Mouse (Mus musculus) adrenal gland, postnatal 4 days (tissue): ENCODE data around the gene Slc6a19. TPM values are rescaled to one million over a fixed set of nuclear protein-coding genes. Genes with fewer than 3 reads are reported as not detected.
"Not testable (repeated sequence)": the region's sequence is repeated elsewhere in the genome, so short reads cannot be mapped to it uniquely, and the experiment has no call there.

ENCODE experiments used
- DNase-seq, 2 experiments: peaks; one replicate each; pipeline ENCODE4 v3.0.0; 2021 to 2022; ENCODE audit warnings: low spot score in 2 of 2, mixed read lengths in 2 of 2
- total RNA-seq, 2 experiments: library from RNA; stranded (reverse); gene quantifications; 2 replicates each; pipeline ENCODE4 v1.2.3; 2021

The Slc6a19 gene
- total RNA-seq, 2 experiments from 2014 or later: 0.37 to 2.9 TPM

DNA sequence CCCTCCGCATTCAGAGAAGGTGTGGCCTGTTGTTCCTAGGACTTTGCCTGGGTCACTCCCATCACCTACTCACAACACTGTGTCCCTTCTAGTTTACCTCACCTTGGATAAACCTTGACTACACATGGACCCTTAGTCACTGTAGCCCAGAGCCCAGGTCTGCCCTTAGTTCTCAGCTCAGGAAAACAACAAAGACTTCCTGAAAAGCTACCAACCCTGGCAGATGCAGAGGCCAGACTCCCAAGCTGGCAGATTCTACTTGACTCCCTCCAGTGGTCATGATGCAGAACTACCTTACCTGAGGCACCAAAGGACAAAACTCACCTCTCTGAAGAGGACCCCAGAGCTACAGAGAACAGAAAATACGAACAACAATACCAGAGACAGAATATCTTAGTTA, 9.4 kb upstream of the Slc6a19 start:
- DNase-seq: no peak

DNA sequence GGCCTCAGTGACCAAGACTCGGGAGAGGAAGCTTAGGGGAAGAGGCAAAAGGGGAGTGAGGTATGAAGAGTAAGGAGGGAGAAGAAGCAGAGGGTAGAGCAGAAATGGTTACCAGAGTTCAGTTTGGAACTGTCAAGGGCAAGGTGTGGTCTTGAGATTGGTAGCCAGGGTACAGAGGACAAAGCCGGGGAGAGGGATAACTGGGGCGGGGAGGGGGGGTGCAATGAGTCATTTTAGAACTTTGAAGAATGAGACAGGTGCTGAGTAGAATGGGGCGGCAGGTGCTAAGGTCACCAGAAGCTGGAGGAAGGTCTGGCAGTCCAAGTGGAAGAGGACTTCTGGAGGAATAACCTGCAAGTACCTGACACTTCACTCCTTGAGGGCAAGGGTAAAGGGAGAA, 8.5 kb upstream of the Slc6a19 start:
- DNase-seq: no peak

DNA sequence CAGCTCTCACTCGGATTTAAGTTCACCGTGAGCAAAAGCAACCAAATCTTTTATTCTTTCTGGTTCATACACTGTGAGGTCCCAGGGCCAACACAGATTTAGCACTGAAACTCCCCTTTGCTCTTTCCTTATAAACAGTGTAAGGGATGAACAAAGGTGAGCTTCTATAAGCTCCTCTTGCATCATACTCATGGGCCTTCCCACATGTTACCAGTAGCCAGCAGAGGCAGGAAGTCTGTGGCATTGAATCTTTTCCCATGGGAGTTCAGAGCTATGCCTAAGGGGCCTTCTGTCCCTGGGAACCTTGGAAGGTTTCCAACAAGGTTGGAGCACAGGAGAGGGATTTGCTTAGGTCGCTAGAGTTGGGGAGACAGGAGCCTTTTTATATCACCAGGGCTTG, 7.6 kb upstream of the Slc6a19 start:
- DNase-seq: no peak

DNA sequence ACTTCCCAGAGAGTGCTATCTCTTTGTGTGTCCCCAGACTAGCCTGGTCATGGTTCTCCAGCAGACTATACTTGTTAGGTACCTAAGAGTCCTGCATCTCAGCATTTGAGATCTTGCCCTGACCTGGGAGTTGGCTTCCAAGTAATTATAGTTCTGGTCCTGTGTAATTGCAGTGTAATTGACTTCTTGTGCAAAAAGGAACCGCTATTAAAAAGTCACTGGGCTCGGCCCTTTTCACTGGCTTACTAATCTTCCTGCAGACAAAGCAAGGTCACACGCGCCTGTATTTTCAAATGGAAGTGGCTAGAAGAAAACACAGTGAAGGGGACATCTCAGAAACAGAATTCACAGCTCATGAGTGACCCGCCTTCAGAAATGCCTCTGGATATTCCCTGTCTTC, 7.1 kb upstream of the Slc6a19 start:
- no peak for DNase-seq

DNA sequence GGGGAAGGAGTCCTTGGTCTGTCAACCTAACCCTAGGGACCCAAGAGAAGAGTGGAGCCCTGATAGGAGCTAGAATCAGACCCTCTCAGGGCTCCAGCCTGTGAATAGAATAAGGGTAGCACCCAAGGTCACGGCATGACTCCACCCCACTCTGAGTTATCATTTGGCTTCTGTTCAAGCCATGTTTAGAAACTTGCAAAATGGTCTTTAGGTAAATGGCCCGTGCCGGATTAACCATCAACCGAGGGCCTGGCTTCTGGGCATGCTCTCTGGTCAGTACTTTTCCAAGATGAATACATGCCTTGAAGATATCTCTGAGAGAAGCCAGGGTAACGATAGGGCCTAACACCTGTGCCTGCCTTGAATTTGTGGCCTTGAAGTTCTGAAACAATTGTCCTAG, 6.6 kb upstream of the Slc6a19 start:
- no peak for DNase-seq

DNA sequence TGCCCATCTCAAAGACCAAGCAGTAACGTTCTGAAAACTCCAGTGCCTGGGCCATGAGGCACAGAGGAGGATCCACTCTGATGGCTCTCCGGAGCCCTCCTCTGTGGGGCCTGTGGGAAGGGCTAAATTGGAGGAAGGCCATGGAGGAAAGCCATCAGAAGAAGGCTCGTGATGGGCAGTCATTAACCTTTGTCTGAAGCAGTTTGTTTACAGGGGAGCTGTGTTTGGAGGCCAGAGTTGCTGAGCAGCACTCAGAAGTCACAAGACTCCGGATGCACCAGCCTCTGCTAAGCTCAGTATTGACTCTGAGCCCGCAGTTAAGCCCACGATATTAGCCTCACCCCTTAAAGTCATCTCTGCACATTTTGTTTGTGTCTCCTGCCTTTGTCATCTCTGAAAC, 4.8 kb upstream of the Slc6a19 start:
- no peak for DNase-seq

DNA sequence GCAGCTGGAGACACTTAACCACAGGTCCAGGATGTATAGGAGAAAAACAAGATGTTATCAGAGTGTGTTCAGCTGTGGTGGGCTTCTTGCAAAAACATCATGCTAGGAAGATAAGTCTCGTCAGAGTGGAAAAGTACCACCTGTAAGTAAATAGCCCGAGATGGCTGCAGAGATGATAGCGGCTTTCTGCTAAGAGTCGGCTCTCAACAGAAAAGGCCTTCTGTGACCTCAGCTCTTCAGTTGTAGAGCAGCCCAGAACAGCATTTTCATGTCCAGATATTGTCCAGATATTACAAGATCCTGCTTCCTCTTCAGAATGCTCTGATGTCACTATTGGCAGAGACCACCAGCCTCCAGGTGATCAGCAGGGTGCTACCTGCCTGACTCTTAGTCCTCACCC, 1.2 kb downstream of the Slc6a19 start:
- not testable (repeated sequence) for DNase-seq

DNA sequence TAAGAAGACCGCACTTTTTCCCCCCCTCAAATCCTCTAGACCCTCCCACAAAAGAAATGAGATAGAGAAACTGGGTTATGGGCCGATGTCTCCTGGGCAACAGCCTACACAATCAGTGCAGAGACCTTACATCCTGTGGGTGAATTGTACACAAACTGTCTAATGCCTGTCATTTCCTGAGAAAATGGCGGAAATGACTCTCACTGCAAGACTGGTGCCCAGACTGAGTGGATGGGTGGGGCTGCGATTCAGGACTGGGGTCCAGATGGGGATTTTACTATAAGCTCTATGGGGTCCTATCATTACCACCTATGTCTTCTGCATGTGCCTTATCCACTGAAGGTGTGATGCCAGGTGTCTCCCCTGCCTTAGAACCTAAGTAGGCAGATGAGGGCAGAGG, 1.9 kb downstream of the Slc6a19 start:
- DNase-seq: no peak

DNA sequence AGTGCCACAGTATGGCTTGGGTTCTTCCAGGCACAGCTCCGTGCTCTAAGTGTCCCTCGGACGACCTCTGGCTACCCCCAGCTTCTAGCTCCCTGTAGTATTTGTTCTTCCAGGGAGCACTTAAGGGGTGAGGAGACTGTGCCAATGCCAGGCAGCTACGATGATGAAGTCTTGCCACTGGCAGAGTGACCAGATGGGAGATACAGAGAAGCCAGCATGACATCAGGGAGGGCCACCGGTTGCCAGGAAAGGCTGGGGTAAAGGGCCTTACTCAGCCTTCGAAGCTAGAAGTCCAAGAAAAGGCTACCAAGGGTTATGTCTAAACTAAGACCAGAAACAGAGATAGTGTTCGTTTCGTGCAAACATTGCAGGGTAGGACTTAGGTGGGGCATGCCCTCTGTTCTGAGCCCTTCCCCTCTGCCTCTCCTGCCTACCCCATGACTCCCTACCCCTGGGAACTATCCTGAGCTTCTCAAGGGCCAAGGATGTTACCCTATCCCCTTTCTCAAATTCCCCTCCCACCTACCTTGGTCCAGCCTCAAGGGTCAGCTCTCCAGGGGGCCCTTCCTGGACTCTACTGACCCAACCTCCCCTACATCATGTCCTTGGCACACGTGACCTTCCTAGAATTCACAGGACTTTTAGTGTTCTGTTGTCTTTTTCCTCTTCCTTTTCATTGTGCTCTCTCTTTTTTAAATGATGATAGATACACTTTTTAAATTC, 3.3 kb downstream of the Slc6a19 start:
- DNase-seq: no peak

DNA sequence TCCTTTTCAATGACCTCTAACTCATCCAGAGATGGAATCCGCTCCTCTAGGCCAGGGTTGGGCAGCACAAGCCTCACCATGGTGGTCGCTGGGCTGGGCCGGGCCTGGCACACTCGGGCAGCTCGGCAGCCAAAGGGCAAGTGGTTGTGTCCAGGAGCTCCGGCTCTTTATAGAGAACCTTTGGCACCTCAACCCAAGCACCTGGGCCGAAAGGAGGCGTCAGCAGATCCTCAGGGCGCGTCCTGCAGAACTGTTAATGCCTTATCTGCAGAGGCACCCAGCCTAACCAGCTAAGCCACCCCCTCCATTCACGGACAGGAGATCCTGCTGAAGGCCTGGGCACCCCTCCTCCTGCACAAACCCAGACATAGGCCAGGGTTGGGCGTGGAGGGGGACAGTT, 4.1 kb downstream of the Slc6a19 start:
- no peak for DNase-seq

DNA sequence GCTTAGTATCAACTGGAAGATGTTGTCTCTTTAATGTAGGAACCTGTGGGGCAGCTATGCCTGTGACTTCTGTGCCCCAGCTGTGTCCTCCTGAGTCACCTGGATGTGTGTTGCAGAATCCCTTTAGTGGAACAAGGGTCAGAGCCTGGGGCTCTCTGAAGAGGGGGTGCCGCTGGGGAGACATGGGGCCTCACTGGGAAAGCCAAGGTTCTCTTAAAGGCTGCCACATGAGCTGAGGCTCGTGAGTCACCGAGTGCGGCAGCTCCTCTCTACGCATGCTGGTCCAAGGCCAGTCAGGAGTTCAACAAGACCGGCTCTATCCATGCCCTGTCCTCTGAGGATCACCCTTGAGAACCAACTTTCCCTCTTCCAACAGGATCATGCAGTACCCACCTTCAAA, 5.0 kb downstream of the Slc6a19 start:
- peak in 1 of 2 experiments; percentile 7 for DNase-seq

DNA sequence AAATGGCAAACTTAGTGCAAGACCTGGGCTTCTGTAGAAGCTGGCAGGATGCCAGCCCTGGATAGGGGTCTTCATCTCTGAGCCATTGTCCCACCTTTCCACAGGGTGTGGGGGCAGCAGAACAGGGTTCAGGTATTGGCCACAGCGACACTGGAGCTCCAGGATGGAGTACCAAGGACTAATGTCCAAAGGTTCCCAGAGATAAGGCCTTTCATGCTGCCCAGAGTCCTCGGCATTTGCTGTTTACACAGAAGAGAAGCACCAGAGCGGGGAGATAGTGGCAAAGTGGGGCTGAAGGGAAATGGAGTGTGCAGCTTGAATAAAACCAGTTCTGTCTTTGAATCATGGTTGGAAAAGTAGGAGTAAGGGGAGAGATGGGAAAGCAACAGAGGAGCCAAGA, 8.1 kb downstream of the Slc6a19 start:
- no peak for DNase-seq

DNA sequence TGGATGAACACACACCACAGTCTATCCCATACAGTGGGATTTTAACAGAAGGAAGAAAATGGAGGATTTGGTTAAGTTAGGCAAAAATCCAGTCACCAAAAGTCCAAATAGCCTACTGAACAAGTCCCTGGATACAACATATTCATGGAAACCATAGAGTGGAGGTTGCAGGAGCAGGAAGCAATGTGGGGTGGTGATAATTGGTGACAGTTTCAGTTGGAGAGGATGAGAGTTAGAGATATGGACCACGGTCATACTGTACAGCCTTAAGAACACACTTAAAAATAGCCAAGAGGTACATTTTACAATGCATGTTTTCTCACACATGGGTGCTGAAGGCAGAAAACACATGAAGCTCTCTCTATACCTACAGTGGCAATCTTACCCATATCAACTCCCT, 9.7 kb downstream of the Slc6a19 start:
- DNase-seq: no peak

DNA sequence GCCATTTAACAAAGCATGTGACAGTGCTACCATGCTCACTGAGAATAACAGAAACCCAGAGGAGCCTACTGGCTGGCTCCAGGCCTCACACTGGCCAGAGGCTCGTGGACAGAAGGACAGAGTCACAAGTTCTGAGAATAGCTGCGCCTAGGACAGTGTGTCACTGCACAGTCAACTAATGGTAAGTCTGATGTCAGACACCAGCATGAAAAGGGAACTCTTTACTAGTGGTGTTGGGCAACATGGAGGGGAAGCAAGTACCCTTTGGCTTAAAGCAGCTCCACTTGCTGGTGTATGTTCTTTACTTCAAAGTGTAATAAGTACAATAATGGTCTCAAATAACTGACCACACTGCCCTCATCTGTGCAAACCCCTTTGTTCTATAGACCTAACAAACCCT, 11.3 kb downstream of the Slc6a19 start:
- DNase-seq: no peak

DNA sequence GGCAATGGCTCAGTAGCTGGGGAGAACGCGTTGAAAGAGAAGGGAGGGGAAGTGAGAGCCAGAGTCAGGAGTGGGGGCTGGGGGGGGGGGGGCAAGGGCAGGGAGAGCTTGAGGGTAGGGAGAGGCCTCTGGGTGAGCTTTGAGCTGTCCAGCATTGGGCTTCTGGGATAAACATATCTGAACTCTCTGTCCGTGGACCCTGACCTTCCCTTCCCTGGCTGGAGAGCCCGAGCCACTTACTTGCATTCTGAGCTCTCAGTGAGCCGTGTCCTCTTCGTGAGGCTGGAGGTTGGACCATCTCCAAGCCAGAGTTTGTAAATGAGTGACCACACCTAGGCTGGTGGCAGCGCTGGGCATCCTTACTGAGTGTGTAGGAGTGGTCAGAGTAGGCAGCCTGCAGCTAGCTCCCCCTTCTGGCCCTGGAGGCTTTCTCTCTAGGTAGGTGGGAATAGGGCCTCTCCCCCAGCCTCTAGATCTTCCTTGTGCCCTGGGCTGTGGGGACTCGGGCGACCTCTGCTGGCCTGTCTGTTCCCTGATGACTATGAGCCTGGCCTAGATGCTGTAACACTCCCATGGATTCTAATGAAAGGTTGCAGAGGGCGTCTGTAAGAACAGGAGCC, 12.3 kb downstream of the Slc6a19 start:
- peak; percentile 18 to 39 for DNase-seq

DNA sequence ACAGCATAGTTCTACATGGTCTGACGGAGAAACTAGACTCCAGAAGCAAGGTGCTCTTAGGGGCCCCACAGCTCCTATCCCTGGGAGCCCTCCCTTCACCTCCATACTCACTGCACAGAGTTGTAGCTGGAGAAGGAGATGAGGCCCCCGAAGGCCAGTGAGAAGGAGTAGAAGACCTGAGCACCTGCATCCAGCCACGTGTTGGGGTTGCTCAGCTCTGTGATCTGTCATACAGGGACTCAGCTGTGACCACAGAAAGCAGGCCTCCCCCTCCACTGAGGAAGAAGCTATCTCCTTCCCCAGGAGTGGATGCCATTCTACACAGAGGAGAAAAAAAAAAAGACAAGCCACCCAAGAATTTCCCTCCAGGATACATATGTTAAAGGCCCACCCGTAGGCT, 15.7 kb downstream of the Slc6a19 start:
- no peak for DNase-seq

DNA sequence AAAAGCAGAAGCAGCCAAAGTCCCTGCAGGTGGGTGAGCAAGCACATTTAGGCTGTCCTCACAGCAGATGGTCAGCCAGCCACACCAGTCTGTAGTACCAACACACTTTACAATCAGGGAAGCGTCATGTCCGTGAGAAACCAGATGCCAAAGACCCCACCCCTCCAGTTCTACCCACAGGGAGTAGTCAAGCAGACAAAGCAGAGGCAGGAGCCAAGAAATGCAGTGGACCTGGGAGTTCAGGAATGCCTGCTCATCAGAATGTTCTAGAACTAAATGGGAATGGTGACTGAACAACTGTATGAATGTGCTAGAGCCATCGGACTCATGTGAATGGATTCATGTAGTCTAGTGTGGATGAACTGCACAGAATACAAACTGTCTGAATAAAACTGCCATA, 17.1 kb downstream of the Slc6a19 start:
- DNase-seq: no peak

DNA sequence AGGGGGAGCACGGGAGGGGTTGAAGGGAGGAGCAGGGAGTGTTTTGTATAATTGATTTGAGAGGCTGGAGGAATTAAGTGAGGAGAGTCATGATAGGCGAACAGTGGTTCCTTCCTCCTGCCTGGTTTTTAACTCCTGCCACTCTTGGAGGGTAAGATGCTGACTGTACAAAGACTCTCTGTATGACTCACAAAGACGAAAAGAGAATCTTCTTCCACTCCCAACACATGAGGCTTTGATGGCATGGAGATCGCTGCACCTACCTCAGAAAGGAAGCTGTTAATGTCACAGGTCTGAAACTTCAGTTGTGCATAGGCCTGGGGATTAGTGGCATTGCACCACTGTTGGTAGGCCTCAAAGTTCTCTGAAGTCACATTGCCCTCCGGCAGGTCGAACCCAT, 19.2 kb downstream of the Slc6a19 start:
- no peak for DNase-seq

DNA sequence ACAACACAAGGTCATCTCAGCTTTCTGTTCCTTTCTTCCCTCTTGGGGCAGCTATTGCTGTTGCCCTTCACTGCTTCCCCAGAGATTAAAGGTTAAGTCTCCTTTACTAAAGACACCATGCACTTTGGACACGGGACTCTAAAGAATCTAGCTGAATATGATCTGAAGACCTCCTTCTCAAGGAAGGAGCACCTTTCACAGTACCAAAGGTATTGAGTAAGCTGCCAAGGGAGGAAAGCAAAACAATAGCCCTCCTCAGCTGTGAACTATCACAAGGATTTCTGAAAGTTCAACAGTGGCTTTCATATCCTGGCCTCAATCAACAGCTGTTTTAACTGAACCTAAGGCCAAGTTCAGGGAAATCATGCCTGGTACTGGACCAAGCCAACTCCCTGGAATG, 20.3 kb downstream of the Slc6a19 start:
- no peak for DNase-seq

DNA sequence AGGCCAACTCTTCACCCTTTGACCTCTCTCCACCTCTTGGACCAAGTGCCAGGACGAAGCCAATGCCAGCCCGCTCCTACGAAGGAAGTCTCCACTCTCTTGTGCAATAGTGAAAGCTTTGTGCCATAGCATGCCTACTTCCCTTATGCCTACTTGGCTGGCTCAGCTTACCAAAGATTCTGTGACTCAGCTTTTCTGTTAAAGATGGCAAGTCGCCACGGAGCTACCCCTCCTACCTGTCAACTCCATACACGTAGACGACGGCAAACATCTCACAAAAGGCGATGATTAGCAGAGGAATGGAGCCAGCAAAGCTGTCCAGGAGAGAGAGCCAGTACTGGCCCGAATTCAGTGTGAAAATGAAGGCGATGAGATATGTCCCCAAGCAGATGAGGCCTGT, 21.0 kb downstream of the Slc6a19 start:
- DNase-seq: no peak

DNA sequence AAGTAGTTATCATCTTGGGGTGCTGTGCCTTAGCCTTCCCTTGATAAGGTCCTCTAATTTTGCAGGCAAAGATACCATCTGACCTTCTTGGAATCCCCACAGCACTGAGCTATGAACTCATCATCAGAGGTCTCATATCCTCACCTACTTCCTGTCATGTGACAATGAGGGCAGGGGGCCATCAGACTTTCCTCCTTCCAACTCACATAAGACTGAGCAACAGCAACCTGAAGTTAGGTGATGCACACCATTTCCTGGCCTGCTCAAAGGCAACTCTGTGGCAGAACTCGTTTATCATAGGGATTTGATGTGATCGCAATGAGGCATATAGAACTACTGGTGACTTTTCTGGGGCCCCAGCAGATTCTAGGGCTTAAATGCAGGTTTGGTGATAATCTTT, 22.4 kb downstream of the Slc6a19 start:
- no peak for DNase-seq

DNA sequence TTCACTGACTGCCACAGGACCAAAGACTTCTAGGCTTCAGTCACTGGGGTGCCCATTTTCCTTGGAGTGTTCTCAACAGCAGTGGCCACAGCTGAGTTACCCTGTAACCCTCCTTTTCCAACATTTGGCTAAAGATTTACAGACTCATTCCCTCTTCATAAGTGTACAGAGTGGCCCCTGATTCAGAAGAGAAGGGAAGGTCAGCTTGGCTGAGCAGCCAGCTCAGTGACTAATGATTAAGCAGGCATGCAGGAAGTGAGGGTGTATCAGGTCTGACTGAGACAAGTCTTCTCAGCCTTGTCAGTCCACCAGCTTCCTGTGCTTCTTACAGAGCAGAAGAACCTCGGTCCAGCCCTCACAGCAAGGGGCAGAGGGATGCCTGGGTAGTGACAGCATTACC, 24.3 kb downstream of the Slc6a19 start:
- DNase-seq: no peak

DNA sequence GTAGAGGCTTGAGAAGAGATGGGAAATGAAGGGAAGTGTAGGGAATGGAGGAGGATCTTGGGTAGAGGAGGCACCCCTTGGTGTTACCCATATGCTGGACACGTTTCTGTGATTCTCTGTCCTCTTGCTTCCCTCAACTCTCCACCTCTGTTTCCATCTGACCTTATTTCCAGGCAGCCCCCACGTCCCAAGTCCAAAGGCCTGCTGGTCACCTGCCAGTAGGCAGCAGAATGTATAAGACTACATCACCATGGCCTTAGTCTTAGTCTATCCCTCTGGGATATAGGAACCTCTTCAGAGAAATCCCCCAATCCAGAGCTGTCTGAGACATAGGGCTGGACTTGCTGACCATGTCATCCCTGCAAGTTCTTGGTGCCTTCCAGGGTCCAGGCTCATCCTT, 25.4 kb downstream of the Slc6a19 start:
- DNase-seq: no peak
